Mouse (Mus musculus) CH12.LX (cell line): Measurements from ENCODE around the gene Dhx58. TPM values are rescaled to one million over a fixed set of nuclear protein-coding genes. Genes with fewer than 3 reads are reported as not detected.

Experiments
- DNase-seq: peaks from one replicate; pipeline ENCODE4 v3.0.0-alpha.2; 2013; ENCODE audit errors: extremely low read depth
- H3K27ac ChIP-seq: 2 replicates; pipeline ENCODE4 v1.5.1; 2012; ENCODE audit warnings: low read depth, mild to moderate bottlenecking, control low read depth, moderate library complexity; ENCODE audit not compliant: insufficient read depth
- H3K27me3 ChIP-seq: replicated peaks from 2 replicates; pipeline ENCODE3; 2012; ENCODE audit warnings: inconsistent platforms
- H3K36me3 ChIP-seq, 2 experiments: replicated peaks in 1 of 2; 2 replicates each; pipeline versions ENCODE3 to v1.6.1; 2012; ENCODE audit warnings: inconsistent platforms in 1 of 2, low read length in 1 of 2, mild to moderate bottlenecking in 1 of 2, mixed read lengths in 1 of 2, moderate library complexity in 1 of 2; ENCODE audit not compliant: control insufficient read depth in 1 of 2, insufficient read depth in 1 of 2
- H3K4me1 ChIP-seq, 2 experiments: 2 replicates each; pipeline ENCODE4 v1.6.1; 2012; ENCODE audit warnings: inconsistent platforms in 1 of 2, moderate library complexity in 1 of 2; ENCODE audit not compliant: insufficient read depth in 2 of 2, control insufficient read depth in 1 of 2
- H3K4me2 ChIP-seq: 2 replicates; pipeline ENCODE4 v1.6.1; 2012; ENCODE audit warnings: low read depth, mild to moderate bottlenecking, control low read depth; ENCODE audit not compliant: poor library complexity, insufficient read depth, severe bottlenecking
- H3K4me3 ChIP-seq, 3 experiments: fragments of 150-350 bp in 1 of 3; sonication (generic) in 1 of 3; replicated peaks in 1 of 3; 2 replicates each; pipeline versions ENCODE3 to v1.5.1; 2011 to 2012; ENCODE audit warnings: low read depth in 2 of 3, low read length in 2 of 3, mild to moderate bottlenecking in 2 of 3, moderate library complexity in 2 of 3, control low read depth in 1 of 3, improper control_type of control experiment in 1 of 3, inconsistent platforms in 1 of 3, mixed read lengths in 1 of 3; ENCODE audit not compliant: poor library complexity in 1 of 3
- H3K79me2 ChIP-seq: replicated peaks from 2 replicates; pipeline ENCODE4 v1.6.1; 2012; ENCODE audit warnings: mild to moderate bottlenecking, moderate library complexity; ENCODE audit not compliant: control insufficient read depth, poor library complexity, insufficient read depth, severe bottlenecking; ENCODE audit errors: extremely low read depth
- H3K9ac ChIP-seq: 2 replicates; pipeline ENCODE4 v1.6.1; 2012; ENCODE audit warnings: low read depth, mild to moderate bottlenecking, control low read depth, moderate library complexity; ENCODE audit not compliant: insufficient read depth
- H3K9me3 ChIP-seq: replicated peaks from 2 replicates; pipeline ENCODE3; 2012; ENCODE audit warnings: low read length, inconsistent platforms, mixed read lengths
- E2F4 ChIP-seq: IDR thresholded peaks from 2 replicates; pipeline ENCODE4 v1.6.1; 2011; ENCODE audit warnings: low read depth, low read length, improper control_type of control experiment; ENCODE audit not compliant: insufficient replicate concordance
- ELF1 ChIP-seq: IDR thresholded peaks from 2 replicates; pipeline ENCODE4 v1.6.1; 2014; ENCODE audit warnings: low read depth, mild to moderate bottlenecking, inconsistent platforms, low read length, improper control_type of control experiment
- EP300 ChIP-seq: IDR thresholded peaks from 2 replicates; pipeline ENCODE4 v1.6.1; 2011; ENCODE audit warnings: low read length, improper control_type of control experiment
- ETS1 ChIP-seq: conservative IDR thresholded peaks from 2 replicates; pipeline ENCODE4 v1.6.1; 2012; ENCODE audit warnings: low read depth, mild to moderate bottlenecking, inconsistent platforms, low read length, improper control_type of control experiment, moderate library complexity
- IRF4 ChIP-seq: IDR thresholded peaks from 2 replicates; pipeline ENCODE4 v1.6.1; 2014; ENCODE audit warnings: low read depth, mild to moderate bottlenecking, inconsistent platforms, low read length, improper control_type of control experiment
- MXI1 ChIP-seq: IDR thresholded peaks from 2 replicates; pipeline ENCODE4 v1.6.1; 2011; ENCODE audit warnings: mild to moderate bottlenecking, low read depth, low read length, improper control_type of control experiment
- MYC ChIP-seq: IDR thresholded peaks from 2 replicates; pipeline ENCODE4 v1.6.1; 2011; ENCODE audit warnings: low read depth, mild to moderate bottlenecking, improper control_type of control experiment, low read length
- NELFE ChIP-seq: IDR thresholded peaks from 2 replicates; pipeline ENCODE4 v1.6.1; 2011; ENCODE audit warnings: low read depth, low read length, improper control_type of control experiment
- PAX5 ChIP-seq: IDR thresholded peaks from 2 replicates; pipeline ENCODE4 v1.6.1; 2012; ENCODE audit warnings: low read length, inconsistent platforms, mixed read lengths
- SIN3A ChIP-seq: IDR thresholded peaks from 2 replicates; pipeline ENCODE4 v1.6.1; 2012; ENCODE audit warnings: low read length, improper control_type of control experiment, inconsistent platforms
- SMC3 ChIP-seq: IDR thresholded peaks from 2 replicates; pipeline ENCODE4 v1.6.1; 2011; ENCODE audit warnings: low read depth, low read length, improper control_type of control experiment
- TBP ChIP-seq: conservative IDR thresholded peaks from 2 replicates; pipeline ENCODE4 v1.6.1; 2011; ENCODE audit warnings: low read depth, low read length, improper control_type of control experiment
- USF1 ChIP-seq: IDR thresholded peaks from 2 replicates; pipeline ENCODE4 v1.6.1; 2014; ENCODE audit warnings: low read depth, mild to moderate bottlenecking, inconsistent platforms, low read length, improper control_type of control experiment
- USF2 ChIP-seq: conservative IDR thresholded peaks from 2 replicates; pipeline ENCODE4 v1.6.1; 2011; ENCODE audit warnings: low read depth, low read length, improper control_type of control experiment
- ZC3H11A ChIP-seq: IDR thresholded peaks from 2 replicates; pipeline ENCODE4 v1.6.1; 2012; ENCODE audit warnings: low read depth, mild to moderate bottlenecking, inconsistent platforms, low read length, improper control_type of control experiment
- ZKSCAN1 ChIP-seq: IDR thresholded peaks from 2 replicates; pipeline ENCODE4 v1.6.1; 2012; ENCODE audit warnings: low read depth, inconsistent platforms, low read length, improper control_type of control experiment, borderline replicate concordance
- ZNF384 ChIP-seq: IDR thresholded peaks from 2 replicates; pipeline ENCODE4 v1.6.1; 2012; ENCODE audit warnings: low read depth, low read length, improper control_type of control experiment, inconsistent platforms
- dilution Hi-C: fragments of 300-500 bp; cut with MboI; formaldehyde crosslinking; loops from 2 replicates; pipeline ENCODE4 v1.14.3; 2020; ENCODE audit warnings: low sequenced_read_pairs; ENCODE audit not compliant: extremely low pct_unique_long_range_greater_than_20kb, extremely low pct_ligation_motif_present
- in situ Hi-C: fragments of 300-500 bp; cut with MboI; formaldehyde crosslinking; loops from 3 replicates; pipeline ENCODE4 v1.14.3; 2019; ENCODE audit warnings: low sequenced_read_pairs, low pct_ligation_motif_present, low pct_unique_long_range_greater_than_20kb, mixed read lengths
- polyA plus RNA-seq: library from polyadenylated mRNA; unstranded; fragments of >175 nt; gene quantifications from 2 replicates; pipeline ENCODE4 v1.2.1, GENCODE M21; 2012; ENCODE audit warnings: low read depth; ENCODE audit not compliant: insufficient read length
- total RNA-seq, 2 experiments: library from RNA; depleted of rRNA; stranded (reverse); fragments of 300-350 nt in 1 of 2; fragments of >200 nt in 1 of 2; gene quantifications; 2 replicates each; pipeline ENCODE4 v1.2.3; 2012 to 2014

Gene Dhx58
- total and polyA plus RNA-seq, 3 experiments, result 6.3 to 15.7 (median 6.4) TPM

- H3K27me3 ChIP-seq, result no peaks in the 10 kb centered on the region
- H3K27ac ChIP-seq, result no peak overlapping the region
- DNase-seq, result no peak
- peaks cover 0 to 13% of the 10 kb centered on the region in 2 experiments; a peak in 2 of 4 replicates for H3K4me1 ChIP-seq
- dilution Hi-C loops (no loop called here), in situ Hi-C loops (no loop called here)
- no peaks in the 10 kb centered on the region for H3K79me2 ChIP-seq
- no peaks in the 10 kb centered on the region for H3K9me3 ChIP-seq
- H3K9ac ChIP-seq, result no peak overlapping the region
- H3K4me3 ChIP-seq, result no peak overlapping the region
- no peak overlapping the region for H3K4me2 ChIP-seq
- TF ChIP-seq MXI1 (no peak), USF2 (no peak), USF1 (no peak), PAX5 (no peak), SMC3 (no peak), ZKSCAN1 (no peak), ETS1 (no peak), E2F4 (no peak), EP300 (no peak), IRF4 (no peak), ELF1 (no peak)
- H3K36me3 ChIP-seq, result peaks cover 0 to 11% of the 10 kb centered on the region in 2 experiments
Measured at GRCm38 (mm10) chr11:100690389-100690788, 13.7 kb downstream of the Dhx58 start.

- dilution Hi-C loops, result no loop called here
- H3K27me3 ChIP-seq, result no peaks in the 10 kb centered on the region
- no peak for TF ChIP-seq ZNF384
- no peak for TF ChIP-seq NELFE
- no peak for TF ChIP-seq PAX5
- TF ChIP-seq SIN3A, result no peak
- TF ChIP-seq TBP, result no peak
- no peak for TF ChIP-seq ZC3H11A
- no peak for TF ChIP-seq IRF4
- TF ChIP-seq MYC, result no peak
Measured at GRCm38 (mm10) chr11:100688443-100688842, 15.6 kb downstream of the Dhx58 start.

More at GRCm38 (mm10) chr11:100688443-100688842, 15.6 kb downstream of the Dhx58 start:
- H3K36me3 ChIP-seq, result no peaks in the 10 kb centered on the region
- no peak overlapping the region for H3K27ac ChIP-seq
- H3K4me2 ChIP-seq, result no peak overlapping the region
- H3K79me2 ChIP-seq, result no peaks in the 10 kb centered on the region
- H3K4me1 ChIP-seq, result peaks cover 0 to 30% of the 10 kb centered on the region in 2 experiments; a peak in 2 of 4 replicates
- H3K4me3 ChIP-seq, result no peak overlapping the region
- no peak overlapping the region for H3K9ac ChIP-seq
- in situ Hi-C loops, result no loop called here
- no peak for DNase-seq
- no peaks in the 10 kb centered on the region for H3K9me3 ChIP-seq
